Mouse (Mus musculus) v-Abl transformed pro-B cells (cell line): Measurements from ENCODE around the gene Zfp382.
"Not testable (repeated sequence)": the region's sequence is repeated elsewhere in the genome, so short reads cannot be mapped to it uniquely, and the experiment has no call there.

Source experiments
- in situ Hi-C, 2 experiments: fragments of 400-800 bp; cut with MboI; formaldehyde crosslinking; loops; one replicate each; pipeline ENCODE4 v1.15.1; 2025; ENCODE audit not compliant: unreplicated experiment in 2 of 2

Zfp382 gene

DNA sequence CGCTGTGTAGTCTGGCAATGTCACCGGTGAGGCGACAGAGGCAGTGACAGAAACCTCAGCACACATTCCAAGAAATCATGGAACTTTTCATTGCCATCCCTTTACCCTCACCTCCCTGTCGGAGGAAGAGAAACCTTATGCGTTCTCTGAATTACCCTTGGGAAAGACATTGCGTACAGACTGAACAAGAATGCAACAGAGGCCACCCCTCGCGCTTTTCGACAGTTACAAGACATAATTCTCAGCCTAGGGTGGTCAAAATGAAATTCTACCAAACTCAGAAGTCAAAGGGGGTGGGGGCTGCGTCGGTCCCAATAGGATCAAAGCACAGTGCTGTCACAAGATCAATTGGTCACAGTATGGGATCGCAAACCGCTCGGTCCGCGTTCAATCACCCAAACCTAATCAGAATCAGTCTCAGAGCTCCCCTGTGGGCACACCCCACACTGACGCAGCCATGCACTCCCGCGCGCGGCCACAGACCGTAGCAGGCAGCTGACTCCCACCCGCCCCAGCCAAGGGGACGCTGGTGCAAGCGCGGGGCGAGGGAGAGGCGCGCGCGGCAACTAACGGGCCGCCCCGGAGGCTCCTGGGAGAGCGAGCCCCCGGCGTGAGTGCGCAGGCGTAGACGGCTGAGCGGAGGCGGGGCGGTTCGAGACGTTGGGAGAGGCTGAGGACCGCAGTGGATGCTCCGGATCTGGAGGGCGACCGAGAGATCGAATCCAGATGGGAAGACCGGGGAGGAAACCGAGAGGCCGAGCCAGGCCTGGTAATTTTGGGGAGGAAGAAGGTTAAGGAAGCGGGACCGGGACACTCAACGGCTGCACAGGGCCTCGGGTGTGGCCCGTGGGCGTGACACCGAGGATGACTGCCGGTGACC lies at the start of gene Zfp382:
Gene Zfp382 (plus strand): TSS at position 635 of the 880 bp plus-strand sequence.
- in situ Hi-C loops = no loop called here

DNA sequence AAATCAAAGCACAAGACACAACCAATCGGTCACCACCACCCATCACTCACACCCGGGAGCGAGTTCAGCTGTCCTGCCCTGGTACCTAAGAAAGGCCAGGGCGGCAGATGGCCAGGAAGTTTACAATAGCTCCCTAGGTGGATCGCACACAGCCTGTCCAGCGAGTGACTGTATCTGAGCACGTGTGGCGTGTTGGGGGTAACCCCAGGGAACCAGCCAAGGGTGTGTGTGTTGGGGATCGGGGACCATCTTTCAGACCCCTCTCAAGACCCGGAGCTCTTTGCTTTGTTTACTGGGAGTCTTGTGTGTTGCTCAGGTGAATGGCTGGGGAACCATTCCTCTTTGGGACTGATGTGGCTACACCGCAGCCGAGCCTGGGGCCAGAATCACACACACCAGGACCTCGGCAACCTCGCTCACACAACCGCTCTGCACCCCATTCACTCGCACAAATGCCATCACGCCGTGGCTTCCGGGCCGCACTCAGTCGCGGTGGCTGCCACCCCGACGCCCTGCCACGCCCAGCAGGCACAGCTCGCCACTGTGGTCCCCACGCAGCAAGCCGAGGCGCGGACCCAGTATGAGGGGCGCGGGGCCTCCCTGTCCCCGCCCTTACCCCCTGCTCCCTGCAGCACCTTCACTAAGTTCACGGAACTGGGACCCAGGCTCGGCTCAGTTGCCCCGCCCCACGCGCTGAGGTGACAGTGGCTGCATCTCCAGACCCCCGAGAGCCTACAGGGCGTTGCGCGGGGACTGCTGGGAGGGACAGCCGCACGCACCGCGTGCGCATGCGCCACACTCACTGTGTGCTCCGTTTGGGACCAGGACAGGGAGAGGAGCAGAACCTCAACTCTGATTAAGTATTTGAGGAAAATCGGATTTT lies 49.4 kb upstream of the Zfp382 start, which contains the start of gene Zfp82:
Gene Zfp82 (minus strand): TSS at position 755 of the 883 bp plus-strand sequence.
- in situ Hi-C loops = no loop called here

DNA sequence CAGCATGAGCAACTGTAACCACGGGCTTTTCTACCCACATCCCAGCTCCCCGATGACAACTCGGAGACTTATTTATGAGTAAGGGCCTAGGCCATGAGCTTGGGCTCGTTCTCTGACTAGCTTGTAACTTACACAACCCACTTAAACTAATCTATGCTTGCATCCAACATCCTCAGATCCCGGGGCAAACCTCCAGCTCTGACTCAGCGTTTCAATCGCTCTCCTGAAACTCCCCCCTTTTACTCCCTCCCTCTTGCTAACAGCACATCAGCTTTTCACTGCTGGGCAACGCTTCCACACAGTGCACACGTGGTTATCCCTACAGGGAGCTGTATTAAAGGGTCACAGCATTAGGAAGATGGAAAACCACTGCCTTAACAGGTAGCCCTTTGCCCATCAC lies 35.2 kb upstream of the Zfp382 start:
- in situ Hi-C loops = loop anchor here in 1 of 2 experiments (5.0 to 25.0 kb wide), 2 partner anchors 69 to 1274 kb away; partner anchors contain the start of gene Hnrnpl

DNA sequence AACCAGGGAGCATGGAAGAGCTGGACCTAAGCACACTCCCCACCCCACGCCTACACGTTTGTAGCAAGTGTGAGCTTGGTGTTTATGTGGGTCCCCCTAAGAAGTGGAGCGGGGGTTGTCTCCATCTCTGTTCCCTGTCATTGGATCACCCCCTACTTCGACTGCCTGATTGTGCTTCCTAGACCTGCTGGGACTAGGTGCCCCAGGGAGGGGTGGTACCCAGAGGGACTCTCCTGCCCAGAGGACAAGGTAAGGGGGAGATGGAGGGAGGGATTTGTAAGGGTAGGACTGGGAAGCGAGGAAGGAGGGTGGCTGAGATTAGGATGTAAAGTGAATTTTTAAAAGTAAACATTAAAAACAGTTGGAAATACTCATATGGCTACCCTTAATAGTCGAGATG lies 32.3 kb upstream of the Zfp382 start:
- in situ Hi-C loops = loop anchor here in 1 of 2 experiments (5.0 to 25.0 kb wide), 2 partner anchors 72 to 1277 kb away; partner anchors contain the start of gene Hnrnpl

DNA sequence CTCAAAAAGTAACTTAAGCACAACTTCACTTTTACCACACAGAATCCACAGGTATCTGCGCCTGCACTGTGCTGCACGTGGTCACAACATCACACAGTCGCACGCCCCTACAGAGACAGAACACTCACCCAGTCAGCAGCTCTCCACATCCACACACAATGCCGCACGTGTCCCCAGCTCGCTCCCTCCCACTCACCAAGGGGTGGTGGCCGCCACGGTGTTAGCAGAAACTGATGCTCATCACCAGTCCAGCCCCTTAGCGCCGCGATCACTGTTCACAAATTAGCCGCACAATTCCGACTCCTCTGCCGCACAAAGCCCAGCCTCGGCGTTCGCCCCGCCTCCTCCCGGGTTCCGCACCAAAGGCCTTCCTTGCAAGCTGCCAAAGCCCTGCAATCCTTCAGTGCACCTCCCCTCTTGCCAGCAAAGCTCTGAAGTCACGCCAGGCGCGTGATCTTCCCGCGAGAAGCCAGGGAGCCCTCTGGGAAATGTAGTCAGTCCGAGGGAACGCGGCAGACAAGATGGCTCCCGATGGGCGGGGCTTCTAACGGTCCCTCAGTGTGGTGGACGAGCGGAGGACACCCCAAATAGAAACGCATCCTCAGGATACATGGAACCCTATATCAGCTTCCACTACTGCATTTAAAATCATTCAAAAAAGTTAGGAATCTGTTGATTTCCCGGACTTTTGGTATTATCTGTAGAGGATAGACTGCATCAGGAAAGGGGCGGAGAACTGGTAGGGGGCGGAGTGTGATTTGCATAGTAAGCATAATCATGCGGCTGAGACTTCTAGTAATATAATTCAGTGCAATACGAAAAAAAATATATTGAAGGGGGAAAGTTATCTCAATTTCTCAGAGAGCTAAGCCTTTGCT lies 31.4 kb upstream of the Zfp382 start, which contains the start of the genes Gm26920 and Zfp566:
Gene Gm26920 (minus strand): TSS at position 319 of the 878 bp plus-strand sequence.
Gene Zfp566 (minus strand): TSS at position 436 of the 878 bp plus-strand sequence.
- in situ Hi-C loops = loop anchor here (10.0 to 25.0 kb wide), 2 partner anchors 76 to 1278 kb away; partner anchors contain the start of gene Hnrnpl (in 1 of the 2)

DNA sequence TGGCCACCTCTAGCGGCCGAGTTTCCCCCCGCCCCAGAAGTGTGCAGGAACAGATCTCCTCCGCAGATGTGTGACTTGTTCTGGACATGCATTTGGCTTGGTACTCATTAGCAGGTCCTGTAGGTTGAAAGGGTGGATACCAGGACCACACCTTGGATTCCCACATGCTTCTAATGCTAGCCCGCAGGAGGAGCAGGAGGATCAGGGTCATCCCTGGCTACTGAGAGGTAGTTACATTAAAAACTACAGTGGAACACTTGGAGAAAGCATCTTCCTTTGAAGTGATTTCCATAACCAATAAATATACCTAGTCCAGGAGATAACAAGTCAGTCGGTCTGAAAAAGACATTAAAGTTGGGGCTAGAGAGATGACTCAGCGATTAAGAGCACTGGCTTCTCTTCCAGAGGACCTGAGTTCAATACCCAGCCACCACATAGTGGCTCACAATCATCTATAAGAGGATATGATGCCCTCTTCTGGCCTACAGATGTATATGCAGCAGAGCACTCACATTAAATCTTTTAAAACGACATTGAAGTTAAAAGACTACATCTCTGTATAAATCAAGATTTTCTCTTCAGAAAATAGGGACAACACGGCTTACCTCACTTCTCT lies 30.7 kb upstream of the Zfp382 start:
- in situ Hi-C loops = loop anchor here (10.0 to 25.0 kb wide), 2 partner anchors 76 to 1279 kb away; partner anchors contain the start of gene Hnrnpl (in 1 of the 2)

DNA sequence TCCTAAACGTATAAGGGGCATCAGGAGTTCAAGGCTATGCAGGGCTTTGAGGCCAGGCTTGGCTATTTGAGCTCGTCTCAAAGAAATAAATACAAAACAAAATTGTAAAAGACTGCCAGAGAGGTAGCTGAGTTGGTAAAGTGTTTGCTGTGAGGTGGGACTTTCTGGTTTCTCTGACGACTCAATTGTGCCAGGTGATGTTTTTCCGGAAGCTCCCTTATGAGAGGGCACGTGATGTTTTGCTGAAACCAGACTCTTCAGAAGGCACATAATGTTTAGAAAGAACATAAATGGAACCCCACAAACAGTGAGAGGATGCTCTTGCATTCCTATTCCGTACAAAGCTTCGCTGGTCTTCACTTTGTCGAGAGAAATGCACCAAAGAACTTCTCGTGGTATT lies 29.1 kb upstream of the Zfp382 start:
- in situ Hi-C loops = loop anchor here (10.0 to 25.0 kb wide), 2 partner anchors 78 to 1280 kb away; partner anchors contain the start of gene Hnrnpl (in 1 of the 2)

DNA sequence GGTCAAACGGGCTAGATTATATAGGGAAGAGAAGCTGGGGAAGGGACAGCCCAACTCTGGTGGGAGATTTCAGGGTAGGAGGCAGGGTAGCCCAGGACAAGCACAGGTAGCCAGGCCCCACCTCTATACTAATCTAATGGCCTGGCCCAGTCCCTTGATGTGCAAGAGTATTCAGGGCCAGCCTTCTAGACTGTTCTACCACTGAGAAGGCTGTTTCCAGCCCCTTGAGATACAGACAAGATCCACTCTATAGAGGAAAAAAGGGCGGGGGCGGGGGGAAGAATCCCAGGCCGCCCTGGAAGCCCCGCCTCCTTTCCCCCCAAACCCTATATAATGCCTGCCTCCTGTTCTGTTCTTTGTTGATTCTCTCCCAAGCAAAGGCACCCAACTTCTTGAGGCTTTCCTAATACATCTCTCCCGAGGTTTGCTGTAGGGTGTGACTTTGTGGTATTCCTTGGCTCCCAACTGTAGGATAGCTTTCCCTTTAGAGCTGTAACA lies 27.8 kb upstream of the Zfp382 start:
- in situ Hi-C loops = loop anchor here (10.0 to 25.0 kb wide), 2 partner anchors 79 to 1282 kb away; partner anchors contain the start of gene Hnrnpl (in 1 of the 2)

DNA sequence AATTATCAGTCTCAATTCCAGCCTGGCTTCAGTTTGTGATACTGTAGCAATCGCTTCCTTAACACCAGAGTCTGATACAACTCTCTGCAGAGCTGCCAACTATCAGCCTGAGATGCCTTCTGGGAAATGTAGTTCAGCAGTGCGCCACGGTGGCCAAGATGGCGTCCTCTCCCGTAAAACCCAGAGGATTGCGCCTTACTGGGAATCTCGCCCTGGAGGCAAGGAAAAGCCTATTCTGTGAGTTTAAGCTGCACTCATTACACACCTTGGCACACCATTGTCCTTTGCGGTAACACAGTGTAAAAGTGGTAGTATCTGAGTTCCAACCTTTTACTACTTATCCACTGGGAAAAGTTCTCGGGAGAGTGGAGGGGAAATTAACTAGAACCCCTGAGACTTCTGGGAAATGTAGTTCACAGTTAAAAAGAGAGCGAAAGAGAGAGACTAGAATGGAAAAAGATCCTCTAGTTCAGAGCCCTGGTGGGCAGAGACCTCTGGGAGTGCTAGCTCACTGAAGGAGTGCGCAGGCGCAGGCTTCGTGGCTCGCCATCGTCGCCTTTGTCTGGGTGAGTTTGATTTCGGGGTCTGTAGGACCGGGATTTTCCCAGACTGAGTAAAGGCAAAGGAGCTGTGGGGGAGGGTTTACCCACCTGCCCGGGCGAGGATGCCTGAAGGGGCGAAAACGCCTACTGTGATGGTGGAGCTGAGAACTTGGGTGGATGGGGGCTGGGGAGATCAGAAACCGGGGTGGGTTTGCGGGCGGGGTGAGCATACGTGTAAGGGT lies 26.9 kb upstream of the Zfp382 start, which contains the start of gene Zfp260:
Gene Zfp260 (plus strand): TSS at position 132 of the 784 bp plus-strand sequence.
- in situ Hi-C loops = loop anchor here (10.0 to 25.0 kb wide), 2 partner anchors 80 to 1283 kb away; partner anchors contain the start of gene Hnrnpl (in 1 of the 2)

DNA sequence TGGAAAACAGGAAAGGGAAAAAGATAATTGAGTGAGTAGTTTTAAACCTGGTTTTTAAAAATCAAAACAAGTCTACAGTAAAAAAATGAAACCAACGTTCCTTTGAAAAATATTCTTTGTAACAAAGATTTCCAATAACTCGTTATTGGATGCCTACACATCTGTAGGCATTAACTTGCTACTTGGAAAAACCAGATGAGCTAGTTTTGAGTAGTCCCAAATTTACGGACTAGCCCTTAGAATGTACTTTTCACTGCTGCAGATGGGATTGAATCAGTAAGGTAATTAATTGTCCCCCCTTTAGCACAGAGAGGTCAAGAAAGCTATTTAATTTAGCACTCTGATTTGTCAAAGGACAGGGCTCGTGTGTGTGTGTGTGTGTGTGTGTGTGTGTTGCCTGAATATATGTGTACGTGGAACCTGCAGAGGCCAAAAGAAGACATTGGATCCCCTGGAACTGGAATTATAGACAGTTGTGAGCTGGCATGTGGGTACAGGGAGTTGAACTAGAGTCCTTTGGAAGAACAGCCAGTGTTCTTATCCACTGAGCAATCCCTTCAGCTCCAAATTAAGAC lies 26.1 kb upstream of the Zfp382 start:
- in situ Hi-C loops = loop anchor here (10.0 to 25.0 kb wide), 2 partner anchors 81 to 1283 kb away; partner anchors contain the start of gene Hnrnpl (in 1 of the 2)

DNA sequence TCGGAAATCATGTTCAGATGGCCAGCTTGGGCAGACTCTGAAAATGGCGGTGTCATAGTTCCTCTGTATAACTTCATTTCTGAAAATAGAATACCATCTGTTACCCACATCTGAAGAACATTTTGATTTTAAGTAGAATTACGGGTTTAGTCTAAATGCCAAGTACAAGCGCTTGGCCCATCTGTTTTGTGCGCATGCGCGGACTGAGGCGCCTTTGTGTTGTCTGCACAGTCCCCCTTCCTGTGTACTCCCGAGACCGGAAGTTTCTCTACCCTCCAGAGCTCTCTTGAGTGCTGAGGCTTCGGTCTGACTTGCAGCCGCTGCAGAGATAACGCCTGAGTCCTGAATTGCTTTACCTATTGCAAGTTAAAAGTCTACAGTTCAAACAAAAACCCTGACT lies 22.4 kb upstream of the Zfp382 start:
- in situ Hi-C loops = loop anchor here (10.0 to 25.0 kb wide), 2 partner anchors 84 to 1287 kb away; partner anchors contain the start of gene Hnrnpl (in 1 of the 2)

DNA sequence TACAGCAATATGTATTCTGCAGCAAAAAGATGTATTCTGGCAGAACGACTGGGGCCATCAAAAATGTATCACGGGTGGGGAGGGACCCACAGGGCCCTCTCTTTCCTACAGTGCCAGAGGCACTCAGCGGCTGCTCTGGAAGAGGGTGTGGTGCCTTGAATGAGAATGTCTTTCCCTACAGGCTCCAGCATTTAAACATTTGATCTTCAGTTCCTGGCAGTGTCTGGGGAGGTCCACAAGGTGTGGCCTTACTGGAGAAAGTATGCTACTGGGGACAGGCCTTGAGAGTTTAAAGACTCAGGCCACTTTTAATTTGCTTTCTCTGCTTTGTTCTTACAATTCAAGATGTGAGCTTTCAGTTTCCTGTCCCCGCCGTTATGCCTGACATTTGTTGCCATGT lies 5.7 kb upstream of the Zfp382 start:
- in situ Hi-C loops = no loop called here

DNA sequence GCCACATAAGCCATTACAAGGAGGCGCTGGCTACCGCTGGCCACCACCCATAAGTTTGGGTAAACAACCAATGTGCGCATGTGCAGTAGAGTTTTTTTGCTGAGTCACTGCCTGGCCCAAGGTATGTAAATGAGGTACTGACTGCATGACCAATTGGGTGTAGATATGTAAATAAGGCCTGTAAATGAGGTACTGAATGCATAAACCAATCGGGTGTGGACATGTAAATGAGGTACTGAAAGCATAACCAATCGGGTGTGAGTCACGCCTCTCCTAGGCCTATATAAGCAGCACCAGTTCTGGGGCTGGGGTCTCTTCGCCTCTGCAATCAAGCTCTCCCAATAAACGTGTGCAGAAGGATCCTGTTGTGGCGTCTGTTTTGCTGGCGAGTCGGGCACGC lies 3.8 kb upstream of the Zfp382 start:
- in situ Hi-C loops = not testable (repeated sequence)

DNA sequence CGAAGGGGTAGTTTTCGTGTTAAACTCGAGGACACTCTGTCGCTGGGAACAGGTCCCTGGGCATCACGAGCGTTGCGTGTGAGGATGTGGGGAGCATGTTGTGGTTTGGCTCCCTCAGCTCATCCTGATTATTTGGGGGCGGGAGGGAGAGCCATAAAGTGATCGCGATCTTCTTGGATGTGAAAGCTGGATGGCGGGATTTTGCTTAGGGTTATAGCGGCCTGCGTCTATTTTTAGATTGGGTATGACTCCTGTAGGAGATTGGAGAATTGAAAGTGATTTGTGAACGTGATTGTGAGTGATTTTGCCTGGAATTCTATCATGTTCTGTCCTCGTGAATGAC lies 417 bp downstream of the Zfp382 start:
- in situ Hi-C loops = no loop called here

DNA sequence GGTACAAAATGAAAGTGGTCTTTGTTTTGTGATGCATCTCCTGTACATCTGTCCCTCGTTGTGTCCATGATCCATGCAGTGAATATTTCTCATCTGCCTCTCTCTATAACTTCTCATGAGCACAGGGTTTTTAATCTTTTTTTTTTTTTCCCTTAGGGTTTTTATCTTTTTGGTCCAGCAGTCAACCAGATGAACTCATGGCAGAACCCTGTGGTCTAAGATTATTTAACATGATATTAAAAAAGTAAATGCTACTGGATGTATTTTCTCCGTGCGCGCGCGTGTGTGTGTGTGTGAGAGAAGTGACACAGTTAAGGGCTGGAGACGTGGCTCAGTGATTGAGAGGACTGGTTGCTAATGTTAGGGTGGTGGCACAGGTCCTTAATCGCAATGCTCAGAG lies 8.2 kb downstream of the Zfp382 start:
- in situ Hi-C loops = no loop called here

DNA sequence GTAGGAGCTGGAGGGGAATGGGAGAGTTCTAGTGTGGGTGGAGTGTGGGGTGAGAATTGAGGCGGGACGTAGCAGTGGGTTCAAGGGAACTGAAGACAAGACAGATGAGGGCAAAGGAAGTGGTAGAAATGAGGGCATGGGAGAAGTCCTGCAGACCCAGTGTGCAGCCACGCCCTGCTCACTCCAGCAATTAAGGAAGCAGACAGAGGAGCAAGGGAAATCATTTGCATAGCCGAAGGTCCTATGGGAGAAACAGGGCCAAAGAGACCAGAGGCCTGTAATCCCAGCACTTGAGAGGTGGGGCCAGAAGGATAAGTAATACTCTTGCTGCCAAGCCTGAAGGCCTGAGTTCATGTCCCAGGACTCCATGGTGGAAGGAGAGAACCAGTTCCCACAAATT lies 10.7 kb downstream of the Zfp382 start:
- in situ Hi-C loops = no loop called here

DNA sequence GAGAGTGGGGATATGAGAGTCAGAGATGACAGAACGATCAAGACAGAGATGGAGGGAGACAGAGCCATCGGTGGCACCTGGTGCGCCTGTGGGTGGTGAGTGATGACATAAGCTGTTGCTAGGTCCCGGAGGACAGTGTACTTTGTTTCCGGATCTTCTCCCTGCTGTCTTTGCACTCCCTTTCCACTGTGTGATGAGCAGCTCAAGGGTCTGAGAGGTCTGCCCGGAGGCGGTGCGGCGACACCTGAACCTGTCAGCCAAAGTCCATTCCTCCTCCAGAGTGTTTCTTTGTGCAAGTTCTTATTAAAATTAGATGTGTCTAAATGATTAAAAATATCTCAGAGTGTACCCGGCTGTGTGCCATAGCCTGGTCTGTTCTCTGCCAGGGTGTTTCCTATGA lies 15.1 kb downstream of the Zfp382 start:
- in situ Hi-C loops = no loop called here

DNA sequence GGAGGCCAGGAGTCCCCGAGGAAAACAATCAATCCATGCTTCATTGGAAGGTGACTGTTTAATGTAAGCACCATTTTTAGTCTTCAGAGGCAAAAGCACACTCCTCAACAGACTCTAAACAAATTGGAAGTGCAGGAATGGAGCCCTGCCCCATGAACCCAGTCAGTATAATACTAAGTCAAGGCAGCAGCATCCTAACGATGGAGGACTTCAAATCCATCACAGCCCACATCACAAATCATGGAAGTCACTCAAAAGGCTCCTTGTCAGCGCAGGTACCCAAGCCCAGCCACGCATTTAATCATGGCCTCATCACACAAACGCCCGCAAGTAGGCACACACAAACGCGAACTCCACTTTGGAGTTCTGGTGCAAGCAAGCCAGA lies 21.4 kb downstream of the Zfp382 start:
- in situ Hi-C loops = no loop called here
